Mouse (Mus musculus): ENCODE results near the gene Slc30a3. TPM values are rescaled to one million over a fixed set of nuclear protein-coding genes. Genes with fewer than 3 reads are reported as not detected.

Gene Slc30a3
- polyA plus RNA-seq, 1 experiment from 2014 or later, result 0.72 TPM

- Histone ChIP-seq H3K9me3 (ENCODE audit: low read length) (no peaks in the 10 kb centered on the region), H3K36me3 (replicated peaks; ENCODE audit: insufficient read depth, low read length) (no peaks in the 10 kb centered on the region), H3K4me3 (ENCODE audit: low read depth, low read length) (peak overlapping the region; percentile 27), H3K27me3 (ENCODE audit: insufficient read depth, low read length) (peaks cover 76% of the 10 kb centered on the region), H3K9ac (replicated peaks) (no peak overlapping the region), H3K27ac (ENCODE audit: low read depth) (no peak overlapping the region), H3K4me1 (ENCODE audit: insufficient read depth) (peaks cover 15% of the 10 kb centered on the region), H3K4me2 (ENCODE audit: low read depth, low read length) (peak overlapping the region; percentile 71)
- ATAC-seq (no peak), DNase-seq (no peak)
- WGBS (ENCODE audit: insufficient replicate concordance), result 3% methylated on average over 29 of the region's 29 CpGs
- TF ChIP-seq EP300 (IDR thresholded peaks at IDR 0.05; ENCODE audit: low read depth), result no peak
- TF ChIP-seq CTCF (IDR thresholded peaks at IDR 0.05; ENCODE audit: low read depth), result no peak
Measured at GRCm38 (mm10) chr5:31094100-31094798, 13.8 kb downstream of the Slc30a3 start.

GRCm38 (mm10) chr5:31093151-31094041 is 14.6 kb downstream of the Slc30a3 start:
- no peak for TF ChIP-seq EP300 (IDR thresholded peaks at IDR 0.05; ENCODE audit: low read depth)
- TF ChIP-seq CTCF (IDR thresholded peaks at IDR 0.05; ENCODE audit: low read depth), result no peak
- Histone ChIP-seq H3K27me3 (ENCODE audit: insufficient read depth, low read length) (peaks cover 78% of the 10 kb centered on the region), H3K4me2 (ENCODE audit: low read depth, low read length) (peak overlapping the region; percentile 71), H3K27ac (ENCODE audit: low read depth) (no peak overlapping the region), H3K4me3 (ENCODE audit: low read depth, low read length) (peak overlapping the region; percentile 43), H3K36me3 (replicated peaks; ENCODE audit: insufficient read depth, low read length) (no peaks in the 10 kb centered on the region), H3K9ac (replicated peaks) (no peak overlapping the region; the same call in 1 of the 2 replicates), H3K4me1 (ENCODE audit: insufficient read depth) (peaks cover 15% of the 10 kb centered on the region), H3K9me3 (ENCODE audit: low read length) (no peaks in the 10 kb centered on the region)
- 2% methylated on average over 42 of the region's 54 CpGs for WGBS (ENCODE audit: insufficient replicate concordance)
- DNase-seq, result peak; percentile 67
- ATAC-seq, result peak; percentile 82

GRCm38 (mm10) chr5:31092231-31092975 is 15.6 kb downstream of the Slc30a3 start:
- peak overlapping the region; percentile 43 for H3K4me3 ChIP-seq (ENCODE audit: low read depth, low read length)
- H3K27me3 ChIP-seq (ENCODE audit: insufficient read depth, low read length), result peaks cover 74% of the 10 kb centered on the region
- H3K27ac ChIP-seq (ENCODE audit: low read depth), result no peak overlapping the region
- H3K4me2 ChIP-seq (ENCODE audit: low read depth, low read length), result peak overlapping the region; percentile 71
- no peak for ATAC-seq
- TF ChIP-seq CTCF (IDR thresholded peaks at IDR 0.05; ENCODE audit: low read depth) (no peak), EP300 (IDR thresholded peaks at IDR 0.05; ENCODE audit: low read depth) (no peak)
- peaks cover 15% of the 10 kb centered on the region for H3K4me1 ChIP-seq (ENCODE audit: insufficient read depth)
- H3K9me3 ChIP-seq (ENCODE audit: low read length), result no peaks in the 10 kb centered on the region
- 4% methylated on average over 39 of the region's 53 CpGs for WGBS (ENCODE audit: insufficient replicate concordance)
- DNase-seq, result no peak
- H3K36me3 ChIP-seq (replicated peaks; ENCODE audit: insufficient read depth, low read length), result no peaks in the 10 kb centered on the region
- no peak overlapping the region for H3K9ac ChIP-seq (replicated peaks)

- no peak overlapping the region for H3K27ac ChIP-seq (ENCODE audit: low read depth)
- H3K27me3 ChIP-seq (ENCODE audit: insufficient read depth, low read length), result peaks cover 26% of the 10 kb centered on the region
- no peak overlapping the region for H3K4me2 ChIP-seq (ENCODE audit: low read depth, low read length)
- no peak overlapping the region for H3K9ac ChIP-seq (replicated peaks)
- no peak overlapping the region for H3K4me3 ChIP-seq (ENCODE audit: low read depth, low read length)
- no peak for DNase-seq
- H3K36me3 ChIP-seq (replicated peaks; ENCODE audit: insufficient read depth, low read length), result no peaks in the 10 kb centered on the region
- H3K4me1 ChIP-seq (ENCODE audit: insufficient read depth), result peaks cover 3% of the 10 kb centered on the region; the same call in 1 of the 2 replicates
- H3K9me3 ChIP-seq (ENCODE audit: low read length), result no peaks in the 10 kb centered on the region
- TF ChIP-seq EP300 (IDR thresholded peaks at IDR 0.05; ENCODE audit: low read depth) (no peak), CTCF (IDR thresholded peaks at IDR 0.05; ENCODE audit: low read depth) (no peak)
- 59% methylated on average over 2 of the region's 2 CpGs for WGBS (ENCODE audit: insufficient replicate concordance)
- ATAC-seq, result no peak
Measured at GRCm38 (mm10) chr5:31087131-31087530, 20.9 kb downstream of the Slc30a3 start.

- Histone ChIP-seq H3K9me3 (ENCODE audit: low read length) (no peaks in the 10 kb centered on the region), H3K4me3 (ENCODE audit: low read depth, low read length) (no peak overlapping the region), H3K27me3 (ENCODE audit: insufficient read depth, low read length) (peaks cover 21% of the 10 kb centered on the region), H3K9ac (replicated peaks) (no peak overlapping the region), H3K4me2 (ENCODE audit: low read depth, low read length) (no peak overlapping the region), H3K4me1 (ENCODE audit: insufficient read depth) (peaks cover 3% of the 10 kb centered on the region; the same call in 1 of the 2 replicates), H3K27ac (ENCODE audit: low read depth) (no peak overlapping the region), H3K36me3 (replicated peaks; ENCODE audit: insufficient read depth, low read length) (no peaks in the 10 kb centered on the region)
- no peak for TF ChIP-seq EP300 (IDR thresholded peaks at IDR 0.05; ENCODE audit: low read depth)
- no peak for TF ChIP-seq CTCF (IDR thresholded peaks at IDR 0.05; ENCODE audit: low read depth)
- WGBS (ENCODE audit: insufficient replicate concordance), result 32% methylated on average over 7 of the region's 7 CpGs
- ATAC-seq, result no peak
- no peak for DNase-seq
Measured at GRCm38 (mm10) chr5:31086606-31087005, 21.4 kb downstream of the Slc30a3 start.
